Mouse (Mus musculus): ENCODE data around the gene Ugt1a9. TPM values are rescaled to one million over a fixed set of nuclear protein-coding genes. Genes with fewer than 3 reads are reported as not detected.
"Not testable (repeated sequence)": the region's sequence is repeated elsewhere in the genome, so short reads cannot be mapped to it uniquely, and the experiment has no call there.

Gene Ugt1a9
- polyA plus RNA-seq, 1 experiment = not detected

- WGBS = 59% methylated on average over 2 of the region's 2 CpGs
These were observed 87.8 kb downstream of the Ugt1a9 start for GRCm38 (mm10) chr1:88158430-88158829.

GRCm38 (mm10) chr1:88165711-88166110 lies 95.1 kb downstream of the Ugt1a9 start, which contains the start of gene Ugt1a5:
Gene Ugt1a5 (plus strand): TSS chr1:88166012.
- H3K36me3 ChIP-seq (ENCODE audit: control insufficient read depth, insufficient read depth, low read length) = no peaks in the 10 kb centered on the region
- H3K27me3 ChIP-seq (ENCODE audit: control insufficient read depth, insufficient read depth, low read length) = no peaks in the 10 kb centered on the region
- no peaks in the 10 kb centered on the region for H3K4me1 ChIP-seq (replicated peaks; ENCODE audit: control insufficient read depth, insufficient read depth, low read length)
- WGBS = 95% methylated on average over 5 of the region's 5 CpGs
- no peak within 1 kb of the TSS for H3K4me3 ChIP-seq (ENCODE audit: control insufficient read depth, insufficient read depth, low read length)
- no peak for DNase-seq
- no peak within 1 kb of the TSS for H3K27ac ChIP-seq (ENCODE audit: control insufficient read depth, insufficient read depth, low read length)
- TF ChIP-seq POLR2A (IDR thresholded peaks at IDR 0.05; ENCODE audit: control insufficient read depth, extremely low read depth, insufficient read depth, low read length, poor library complexity) (no peak), CTCF (IDR thresholded peaks at IDR 0.05; ENCODE audit: borderline replicate concordance, control insufficient read depth, extremely low read depth, insufficient read depth, low read length, poor library complexity) (no peak)

More at GRCm38 (mm10) chr1:88158430-88158829, 87.8 kb downstream of the Ugt1a9 start:
- Histone ChIP-seq H3K36me3 (ENCODE audit: control insufficient read depth, insufficient read depth, low read length) (no peaks in the 10 kb centered on the region), H3K27ac (ENCODE audit: control insufficient read depth, insufficient read depth, low read length) (no peak overlapping the region), H3K27me3 (ENCODE audit: control insufficient read depth, insufficient read depth, low read length) (no peaks in the 10 kb centered on the region), H3K4me1 (replicated peaks; ENCODE audit: control insufficient read depth, insufficient read depth, low read length) (no peaks in the 10 kb centered on the region; the same call in 1 of the 2 replicates), H3K4me3 (ENCODE audit: control insufficient read depth, insufficient read depth, low read length) (no peak overlapping the region)
- no peak for DNase-seq
- TF ChIP-seq POLR2A (IDR thresholded peaks at IDR 0.05; ENCODE audit: control insufficient read depth, extremely low read depth, insufficient read depth, low read length, poor library complexity) = no peak
- TF ChIP-seq CTCF (IDR thresholded peaks at IDR 0.05; ENCODE audit: borderline replicate concordance, control insufficient read depth, extremely low read depth, insufficient read depth, low read length, poor library complexity) = no peak

- not testable (repeated sequence) for H3K4me3 ChIP-seq (ENCODE audit: control insufficient read depth, insufficient read depth, low read length); H3K27ac ChIP-seq (ENCODE audit: control insufficient read depth, insufficient read depth, low read length); DNase-seq; H3K36me3 ChIP-seq (ENCODE audit: control insufficient read depth, insufficient read depth, low read length); H3K4me1 ChIP-seq (replicated peaks; ENCODE audit: control insufficient read depth, insufficient read depth, low read length); H3K27me3 ChIP-seq (ENCODE audit: control insufficient read depth, insufficient read depth, low read length)
- 88% methylated on average over 7 of the region's 7 CpGs for WGBS
These were observed 101.6 kb downstream of the Ugt1a9 start for GRCm38 (mm10) chr1:88172190-88172589.

- Histone ChIP-seq H3K4me1 (replicated peaks; ENCODE audit: control insufficient read depth, insufficient read depth, low read length) (no peaks in the 10 kb centered on the region), H3K27ac (ENCODE audit: control insufficient read depth, insufficient read depth, low read length) (no peak overlapping the region), H3K4me3 (ENCODE audit: control insufficient read depth, insufficient read depth, low read length) (no peak overlapping the region), H3K27me3 (ENCODE audit: control insufficient read depth, insufficient read depth, low read length) (no peaks in the 10 kb centered on the region), H3K36me3 (ENCODE audit: control insufficient read depth, insufficient read depth, low read length) (no peaks in the 10 kb centered on the region)
- TF ChIP-seq CTCF (IDR thresholded peaks at IDR 0.05; ENCODE audit: borderline replicate concordance, control insufficient read depth, extremely low read depth, insufficient read depth, low read length, poor library complexity) (no peak), POLR2A (IDR thresholded peaks at IDR 0.05; ENCODE audit: control insufficient read depth, extremely low read depth, insufficient read depth, low read length, poor library complexity) (no peak)
- 92% methylated on average over 1 of the region's 1 CpGs for WGBS
- no peak for DNase-seq
These were observed 109.1 kb downstream of the Ugt1a9 start for GRCm38 (mm10) chr1:88179657-88180056.

GRCm38 (mm10) chr1:88186325-88186935 lies 115.8 kb downstream of the Ugt1a9 start:
- no peak for DNase-seq
- no peak overlapping the region for H3K4me3 ChIP-seq (ENCODE audit: control insufficient read depth, insufficient read depth, low read length)
- no peaks in the 10 kb centered on the region for H3K36me3 ChIP-seq (ENCODE audit: control insufficient read depth, insufficient read depth, low read length)
- TF ChIP-seq POLR2A (IDR thresholded peaks at IDR 0.05; ENCODE audit: control insufficient read depth, extremely low read depth, insufficient read depth, low read length, poor library complexity) (no peak), CTCF (IDR thresholded peaks at IDR 0.05; ENCODE audit: borderline replicate concordance, control insufficient read depth, extremely low read depth, insufficient read depth, low read length, poor library complexity) (no peak)
- no peak overlapping the region for H3K27ac ChIP-seq (ENCODE audit: control insufficient read depth, insufficient read depth, low read length)
- H3K27me3 ChIP-seq (ENCODE audit: control insufficient read depth, insufficient read depth, low read length) = no peaks in the 10 kb centered on the region
- no peaks in the 10 kb centered on the region for H3K4me1 ChIP-seq (replicated peaks; ENCODE audit: control insufficient read depth, insufficient read depth, low read length)
- 98% methylated on average over 5 of the region's 5 CpGs for WGBS

- TF ChIP-seq CTCF (IDR thresholded peaks at IDR 0.05; ENCODE audit: borderline replicate concordance, control insufficient read depth, extremely low read depth, insufficient read depth, low read length, poor library complexity) = no peak
- no peak for TF ChIP-seq POLR2A (IDR thresholded peaks at IDR 0.05; ENCODE audit: control insufficient read depth, extremely low read depth, insufficient read depth, low read length, poor library complexity)
- no peaks in the 10 kb centered on the region for H3K36me3 ChIP-seq (ENCODE audit: control insufficient read depth, insufficient read depth, low read length)
- WGBS = 89% methylated on average over 3 of the region's 3 CpGs
- H3K27me3 ChIP-seq (ENCODE audit: control insufficient read depth, insufficient read depth, low read length) = no peaks in the 10 kb centered on the region
- H3K4me1 ChIP-seq (replicated peaks; ENCODE audit: control insufficient read depth, insufficient read depth, low read length) = no peaks in the 10 kb centered on the region
- H3K27ac ChIP-seq (ENCODE audit: control insufficient read depth, insufficient read depth, low read length) = no peak overlapping the region
- no peak overlapping the region for H3K4me3 ChIP-seq (ENCODE audit: control insufficient read depth, insufficient read depth, low read length)
- no peak for DNase-seq
These were observed 121.5 kb downstream of the Ugt1a9 start for GRCm38 (mm10) chr1:88192136-88192535.

- DNase-seq = no peak
- H3K4me3 ChIP-seq (ENCODE audit: control insufficient read depth, insufficient read depth, low read length) = no peak overlapping the region
- TF ChIP-seq POLR2A (IDR thresholded peaks at IDR 0.05; ENCODE audit: control insufficient read depth, extremely low read depth, insufficient read depth, low read length, poor library complexity) (no peak), CTCF (IDR thresholded peaks at IDR 0.05; ENCODE audit: borderline replicate concordance, control insufficient read depth, extremely low read depth, insufficient read depth, low read length, poor library complexity) (no peak)
- no peak overlapping the region for H3K27ac ChIP-seq (ENCODE audit: control insufficient read depth, insufficient read depth, low read length)
- no peaks in the 10 kb centered on the region for H3K4me1 ChIP-seq (replicated peaks; ENCODE audit: control insufficient read depth, insufficient read depth, low read length)
- no peaks in the 10 kb centered on the region for H3K27me3 ChIP-seq (ENCODE audit: control insufficient read depth, insufficient read depth, low read length)
- H3K36me3 ChIP-seq (ENCODE audit: control insufficient read depth, insufficient read depth, low read length) = no peaks in the 10 kb centered on the region
- 91% methylated on average over 1 of the region's 1 CpGs for WGBS
These were observed 125.1 kb downstream of the Ugt1a9 start for GRCm38 (mm10) chr1:88195687-88196086.

Data from thymus, adult 2 months (tissue).